In genomic region chr8:94711160-94711718, GRCm38 (mm10) we compare ENCODE assay signal across 8 mouse cellular contexts. TPM values are rescaled to one million over a fixed set of nuclear protein-coding genes. Genes with fewer than 3 reads are reported as not detected.
A peak's percentile ranks its signal among the peaks of the same experiment; 100 is the strongest.
DNase-seq lines count a peak whose midpoint lies in the region; ATAC-seq and TF ChIP-seq lines count a peak whose summit lies in the region.

No protein-coding gene starts in this region.

- H3K27ac ChIP-seq in heart, embryonic 13.5 days (replicated peaks), result peak overlapping the region; percentile 39; the same call in 1 of the 2 replicates
- 0 out of 2 replicates have a peak overlapping the region, but pooled peaks have one; percentile 8 for H3K27ac ChIP-seq in liver, postnatal 0 days (ENCODE audit: low read depth)

- no peaks in the 10 kb centered on the region for H3K9me3 ChIP-seq in heart, embryonic 13.5 days
- no peaks in the 10 kb centered on the region for H3K9me3 ChIP-seq in liver, postnatal 0 days (ENCODE audit: low read length)

- H3K36me3 ChIP-seq in heart, embryonic 13.5 days, result no peaks in the 10 kb centered on the region
- H3K36me3 ChIP-seq in liver, postnatal 0 days (replicated peaks; ENCODE audit: insufficient read depth, low read length), result no peaks in the 10 kb centered on the region

- 30% methylated on average over 5 of the region's 5 CpGs for WGBS in heart, embryonic 13.5 days
- 31% methylated on average over 5 of the region's 5 CpGs for WGBS in liver, postnatal 0 days (ENCODE audit: insufficient replicate concordance)

- no peak for ATAC-seq in heart, embryonic 13.5 days (ENCODE audit: extremely low read depth, insufficient number of reproducible peaks, low FRiP score, low TSS enrichment)
- ATAC-seq in liver, postnatal 0 days, result no peak

- TF ChIP-seq CTCF in liver, postnatal 0 days (IDR thresholded peaks at IDR 0.05; ENCODE audit: low read depth), result no peak

- peak; percentile 77 for DNase-seq in left cerebral cortex, postnatal 4 days
- DNase-seq in left cerebral cortex, adult 18-20 months (ENCODE audit: low spot score in 2 of 2), result no peak
- peak; percentile 41 for DNase-seq in cerebellum, adult 9-10 months
- DNase-seq in liver, postnatal 0 days, result no peak
- DNase-seq in gastrocnemius, postnatal 4 days (ENCODE audit: low spot score in 2 of 2), result no peak
- no peak for DNase-seq in spleen, postnatal 4 days (ENCODE audit: low spot score in 2 of 2)
- no peak for DNase-seq in frontal cortex, adult 2 months (ENCODE audit: extremely low spot score in 1 of 2, low spot score in 1 of 2)

- TF ChIP-seq EP300 in liver, postnatal 0 days (IDR thresholded peaks at IDR 0.05; ENCODE audit: low read depth), result no peak

- peak overlapping the region; percentile 13; the same call in 1 of the 2 replicates for H3K4me2 ChIP-seq in heart, embryonic 13.5 days
- peak overlapping the region; percentile 46 for H3K4me2 ChIP-seq in liver, postnatal 0 days (ENCODE audit: low read depth, low read length)

- H3K27me3 ChIP-seq in heart, embryonic 13.5 days (replicated peaks), result peaks cover 7% of the 10 kb centered on the region; the same call in 1 of the 2 replicates
- no peaks in the 10 kb centered on the region for H3K27me3 ChIP-seq in liver, postnatal 0 days (ENCODE audit: insufficient read depth, low read length)

- H3K9ac ChIP-seq in heart, embryonic 13.5 days, result no peak overlapping the region
- no peak overlapping the region for H3K9ac ChIP-seq in liver, postnatal 0 days (replicated peaks)

- H3K4me3 ChIP-seq in heart, embryonic 13.5 days, result no peak overlapping the region
- H3K4me3 ChIP-seq in liver, postnatal 0 days (ENCODE audit: low read depth, low read length), result peak overlapping the region; percentile 10; the same call in 1 of the 2 replicates

- intact Hi-C loops in left cerebral cortex, postnatal 4 days (cut with DNase I), result no loop called here

- peaks cover 21% of the 10 kb centered on the region for H3K4me1 ChIP-seq in heart, embryonic 13.5 days
- H3K4me1 ChIP-seq in liver, postnatal 0 days (ENCODE audit: insufficient read depth), result peaks cover 7% of the 10 kb centered on the region; the same call in 1 of the 2 replicates

RNA-seq across cellular contexts. Expression of gene Pllp, which starts 15.2 kb away (rescaled TPM):
- 1 to 10 TPM; 7.3 to 8.5 TPM for total RNA-seq in left cerebral cortex, postnatal 4 days (2021)
- 10 to 100 TPM; 26.7 to 31.3 TPM for total RNA-seq in left cerebral cortex, adult 18-20 months (2021)
- polyA plus RNA-seq in heart, embryonic 13.5 days (2015; fragmentation: Nextera tagmentation; extraction: Ambion mirVana), result 0.23 and 0.55 TPM in 2 replicates
- 2.5 and 3.1 TPM in 2 replicates for polyA plus RNA-seq in liver, postnatal 0 days (2015; fragmentation: Nextera tagmentation; extraction: Ambion mirVana)
- 1 to 10 TPM; 7.1 TPM for total RNA-seq in gastrocnemius, postnatal 4 days (2021)
- polyA plus RNA-seq in frontal cortex, adult 2 months (2012; rRNA removed), result 89.0 TPM in 2 replicates

RNA-seq across cellular contexts. Expression of gene Ccl22, which starts 34.2 kb away (rescaled TPM):
- total RNA-seq in left cerebral cortex, postnatal 4 days (2021), result not detected
- not detected for total RNA-seq in left cerebral cortex, adult 18-20 months (2021)
- polyA plus RNA-seq in heart, embryonic 13.5 days (2015; fragmentation: Nextera tagmentation; extraction: Ambion mirVana), result not detected in 2 replicates
- 0.07 and 0.28 TPM in 2 replicates for polyA plus RNA-seq in liver, postnatal 0 days (2015; fragmentation: Nextera tagmentation; extraction: Ambion mirVana)
- total RNA-seq in gastrocnemius, postnatal 4 days (2021), result not detected
- 0.22 and 0.23 TPM in 2 replicates for polyA plus RNA-seq in frontal cortex, adult 2 months (2012; rRNA removed)

RNA-seq across cellular contexts. Expression of gene Arl2bp, which starts 44.8 kb away (rescaled TPM):
- total RNA-seq in left cerebral cortex, postnatal 4 days (2021), result 100 to 1,000 TPM; 134 to 140 TPM
- 100 to 1,000 TPM; 135 to 140 TPM for total RNA-seq in left cerebral cortex, adult 18-20 months (2021)
- 131 and 135 TPM in 2 replicates for polyA plus RNA-seq in heart, embryonic 13.5 days (2015; fragmentation: Nextera tagmentation; extraction: Ambion mirVana)
- 20.8 and 21.3 TPM in 2 replicates for polyA plus RNA-seq in liver, postnatal 0 days (2015; fragmentation: Nextera tagmentation; extraction: Ambion mirVana)
- total RNA-seq in gastrocnemius, postnatal 4 days (2021), result 10 to 100 TPM; 70.9 to 77.7 TPM
- 233 and 264 TPM in 2 replicates for polyA plus RNA-seq in frontal cortex, adult 2 months (2012; rRNA removed)

Comparison
In these comparisons a context has a peak if more than half of its experiments do, and no peak if none do; other contexts are left out.
1. DNase-seq: peak in left cerebral cortex, postnatal 4 days (single experiment) and cerebellum, adult 9-10 months (single experiment); none in left cerebral cortex, adult 18-20 months (0 of 2), liver, postnatal 0 days (single experiment), gastrocnemius, postnatal 4 days (0 of 2), spleen, postnatal 4 days (0 of 2) and frontal cortex, adult 2 months (0 of 2).